Mouse (Mus musculus) kidney, adult 2 months (tissue): ENCODE results near the gene Hist1h2af. TPM values are rescaled to one million over a fixed set of nuclear protein-coding genes. Genes with fewer than 3 reads are reported as not detected.
"Not testable (repeated sequence)": the region's sequence is repeated elsewhere in the genome, so short reads cannot be mapped to it uniquely, and the experiment has no call there.

Experiments used
- DNase-seq: peaks from one replicate; pipeline ENCODE4 v3.0.0; 2021
- H3K27ac ChIP-seq: fragments of 200-500 bp; 2 replicates; pipeline ENCODE4 v1.5.1; 2012; ENCODE audit warnings: low read depth, low read length, control low read depth, inconsistent platforms; ENCODE audit not compliant: insufficient read depth
- H3K27me3 ChIP-seq: fragments of 200-500 bp; replicated peaks from 2 replicates; pipeline ENCODE4 v1.6.1; 2012; ENCODE audit warnings: mild to moderate bottlenecking, moderate library complexity, low read length, inconsistent platforms; ENCODE audit not compliant: control insufficient read depth, insufficient read depth
- H3K36me3 ChIP-seq: fragments of 200-500 bp; 2 replicates; pipeline ENCODE4 v1.6.1; 2012; ENCODE audit warnings: mild to moderate bottlenecking, moderate library complexity, low read length, inconsistent platforms; ENCODE audit not compliant: control insufficient read depth, insufficient read depth
- H3K4me1 ChIP-seq: fragments of 200-500 bp; 2 replicates; pipeline ENCODE4 v1.6.1; 2011; ENCODE audit warnings: low read length; ENCODE audit not compliant: control insufficient read depth, insufficient read depth
- H3K4me3 ChIP-seq: fragments of 200-500 bp; 2 replicates; pipeline ENCODE4 v1.5.1; 2011; ENCODE audit warnings: mild to moderate bottlenecking, low read depth, low read length, control low read depth; ENCODE audit not compliant: insufficient read depth
- CTCF ChIP-seq: fragments of 200-500 bp; conservative IDR thresholded peaks from 2 replicates; pipeline ENCODE4 v1.5.1; 2011; ENCODE audit warnings: low read depth, mild to moderate bottlenecking, control low read depth, low read length, moderate library complexity, mixed read lengths; ENCODE audit not compliant: insufficient read depth, insufficient read length
- POLR2A ChIP-seq: fragments of 200-500 bp; IDR thresholded peaks from one replicate; pipeline ENCODE4 v1.6.1; 2011; ENCODE audit warnings: low read depth, low read length, control low read depth
- WGBS: fragments of 180-500 bp; shearing (Covaris S2); methylation state at CpG from one replicate; pipeline ENCODE4 v1.1.7; 2018; 5-methylcytosine and 5-hydroxymethylcytosine counted together
- polyA plus RNA-seq: library from polyadenylated mRNA; depleted of rRNA; stranded (reverse); fragments of >200 nt; gene quantifications from 2 replicates; pipeline ENCODE4 v1.2.3, GENCODE M21; 2012

Hist1h2af gene
- polyA plus RNA-seq, 1 experiment, result 4.3 TPM

GRCm38 (mm10) chr13:23552962-23553361, 19.3 kb downstream of the Hist1h2af start, which contains the start of gene Hist1h1d:
TSS of gene Hist1h1d (plus strand) at chr13:23553262.
- no peak within 1 kb of the TSS for H3K4me3 ChIP-seq
- DNase-seq, result no peak
- TF ChIP-seq CTCF (no peak), POLR2A (no peak)
- H3K27me3 ChIP-seq, result no peaks in the 10 kb centered on the region
- H3K36me3 ChIP-seq, result no peaks in the 10 kb centered on the region
- no peak within 1 kb of the TSS for H3K27ac ChIP-seq
- no peaks in the 10 kb centered on the region for H3K4me1 ChIP-seq

- Histone ChIP-seq H3K4me3 (peak overlapping the region; percentile 52; the same call in 1 of the 2 replicates), H3K27ac (no peak overlapping the region), H3K36me3 (no peaks in the 10 kb centered on the region), H3K4me1 (no peaks in the 10 kb centered on the region), H3K27me3 (no peaks in the 10 kb centered on the region)
- TF ChIP-seq POLR2A (no peak), CTCF (no peak)
- 18% methylated on average over 9 of the region's 9 CpGs for WGBS
- DNase-seq, result no peak
Observed at GRCm38 (mm10) chr13:23554393-23554792, 20.7 kb downstream of the Hist1h2af start.

GRCm38 (mm10) chr13:23554925-23555838, 21.5 kb downstream of the Hist1h2af start:
- H3K4me3 ChIP-seq, result peak overlapping the region; percentile 52
- TF ChIP-seq CTCF, result no peak
- TF ChIP-seq POLR2A, result peak; percentile 15
- peak overlapping the region; percentile 66; the same call in 1 of the 2 replicates for H3K27ac ChIP-seq
- no peaks in the 10 kb centered on the region for H3K27me3 ChIP-seq
- H3K4me1 ChIP-seq, result no peaks in the 10 kb centered on the region
- WGBS, result under 1% methylated on average over 54 of the region's 54 CpGs
- peak; percentile 73 for DNase-seq
- no peaks in the 10 kb centered on the region for H3K36me3 ChIP-seq

GRCm38 (mm10) chr13:23555839-23556416, 22.2 kb downstream of the Hist1h2af start:
- peak overlapping the region; percentile 52 for H3K4me3 ChIP-seq
- no peaks in the 10 kb centered on the region for H3K4me1 ChIP-seq
- no peaks in the 10 kb centered on the region for H3K27me3 ChIP-seq
- no peaks in the 10 kb centered on the region for H3K36me3 ChIP-seq
- peak overlapping the region; percentile 84 for H3K27ac ChIP-seq
- TF ChIP-seq POLR2A (no peak), CTCF (no peak)
- peak; percentile 91 for DNase-seq
- under 1% methylated on average over 18 of the region's 18 CpGs for WGBS

GRCm38 (mm10) chr13:23556906-23557305, 23.2 kb downstream of the Hist1h2af start:
- H3K27me3 ChIP-seq, result no peaks in the 10 kb centered on the region
- 71% methylated on average over 3 of the region's 3 CpGs for WGBS
- H3K27ac ChIP-seq, result no peak overlapping the region
- no peaks in the 10 kb centered on the region for H3K4me1 ChIP-seq
- H3K4me3 ChIP-seq, result no peak overlapping the region
- no peak for DNase-seq
- H3K36me3 ChIP-seq, result no peaks in the 10 kb centered on the region
- TF ChIP-seq POLR2A (no peak), CTCF (no peak)

- H3K27ac ChIP-seq, H3K4me1 ChIP-seq, H3K4me3 ChIP-seq, H3K27me3 ChIP-seq, DNase-seq, H3K36me3 ChIP-seq: not testable (repeated sequence)
- 26% methylated on average over 2 of the region's 2 CpGs for WGBS
Observed at GRCm38 (mm10) chr13:23560699-23561098, 27.0 kb downstream of the Hist1h2af start.

GRCm38 (mm10) chr13:23561531-23561882, 27.8 kb downstream of the Hist1h2af start:
- not testable (repeated sequence) for H3K4me3 ChIP-seq, DNase-seq, H3K4me1 ChIP-seq, H3K27ac ChIP-seq, H3K27me3 ChIP-seq, H3K36me3 ChIP-seq
- WGBS, result 2% methylated on average over 2 of the region's 5 CpGs
